Mouse (Mus musculus): ENCODE results near the gene Flad1.

- TF ChIP-seq CTCF (IDR thresholded peaks at IDR 0.05; ENCODE audit: low read depth) (no peak), EP300 (IDR thresholded peaks at IDR 0.05; ENCODE audit: low read depth) (no peak)
These were observed 14.2 kb upstream of the Flad1 start for GRCm38 (mm10) chr3:89425876-89426275.

Data from heart, postnatal 0 days (tissue).